Mouse (Mus musculus) limb, embryonic 12.5 days (tissue): ENCODE results near the gene Gm28308. TPM values are rescaled to one million over a fixed set of nuclear protein-coding genes. Genes with fewer than 3 reads are reported as not detected.

Experiments
- ATAC-seq: fragments of 200-750 bp; cut with Nextera tagmentation; 2 replicates; pipeline ENCODE4 v1.8.0; 2017; ENCODE audit warnings: low read depth, moderate TSS enrichment; ENCODE audit not compliant: insufficient number of reproducible peaks, insufficient read depth, low FRiP score, low TSS enrichment
- H3K27ac ChIP-seq: fragments of 300-500 bp; sonication (generic); 2 replicates; pipeline ENCODE4 v1.5.1; 2016; ENCODE audit warnings: mild to moderate bottlenecking, moderate library complexity
- H3K27me3 ChIP-seq: fragments of 300-500 bp; sonication (generic); 2 replicates; pipeline ENCODE4 v1.6.1; 2016; ENCODE audit warnings: mild to moderate bottlenecking, moderate library complexity
- H3K36me3 ChIP-seq: fragments of 300-500 bp; sonication (generic); 2 replicates; pipeline ENCODE4 v1.6.1; 2016; ENCODE audit warnings: mild to moderate bottlenecking, moderate library complexity
- H3K4me1 ChIP-seq: fragments of 300-500 bp; sonication (generic); replicated peaks from 2 replicates; pipeline ENCODE4 v1.6.1; 2016
- H3K4me2 ChIP-seq: fragments of 300-500 bp; sonication (generic); 2 replicates; pipeline ENCODE4 v1.6.1; 2016; ENCODE audit warnings: mild to moderate bottlenecking, moderate library complexity
- H3K4me3 ChIP-seq: fragments of 300-500 bp; sonication (generic); replicated peaks from 2 replicates; pipeline ENCODE4 v1.5.1; 2016; ENCODE audit warnings: mild to moderate bottlenecking
- H3K9ac ChIP-seq: fragments of 300-500 bp; sonication (generic); replicated peaks from 2 replicates; pipeline ENCODE4 v1.6.1; 2016; ENCODE audit warnings: mild to moderate bottlenecking, moderate library complexity
- H3K9me3 ChIP-seq: fragments of 300-500 bp; sonication (generic); 2 replicates; pipeline ENCODE4 v1.6.1; 2016; ENCODE audit warnings: mild to moderate bottlenecking, moderate library complexity
- WGBS: fragments of 180-500 bp; shearing (Covaris S2); methylation state at CpG from one replicate; pipeline ENCODE4 v1.1.7; 2016; 5-methylcytosine and 5-hydroxymethylcytosine counted together
- polyA plus RNA-seq: library from polyadenylated mRNA; unstranded; fragments of >200 nt; fragmentation: Nextera tagmentation; extraction: Ambion mirVana; gene quantifications from 2 replicates; pipeline ENCODE4 v1.2.1, GENCODE M21; 2016

The Gm28308 gene
- polyA plus RNA-seq, 1 experiment from 2014 or later, result not detected

DNA sequence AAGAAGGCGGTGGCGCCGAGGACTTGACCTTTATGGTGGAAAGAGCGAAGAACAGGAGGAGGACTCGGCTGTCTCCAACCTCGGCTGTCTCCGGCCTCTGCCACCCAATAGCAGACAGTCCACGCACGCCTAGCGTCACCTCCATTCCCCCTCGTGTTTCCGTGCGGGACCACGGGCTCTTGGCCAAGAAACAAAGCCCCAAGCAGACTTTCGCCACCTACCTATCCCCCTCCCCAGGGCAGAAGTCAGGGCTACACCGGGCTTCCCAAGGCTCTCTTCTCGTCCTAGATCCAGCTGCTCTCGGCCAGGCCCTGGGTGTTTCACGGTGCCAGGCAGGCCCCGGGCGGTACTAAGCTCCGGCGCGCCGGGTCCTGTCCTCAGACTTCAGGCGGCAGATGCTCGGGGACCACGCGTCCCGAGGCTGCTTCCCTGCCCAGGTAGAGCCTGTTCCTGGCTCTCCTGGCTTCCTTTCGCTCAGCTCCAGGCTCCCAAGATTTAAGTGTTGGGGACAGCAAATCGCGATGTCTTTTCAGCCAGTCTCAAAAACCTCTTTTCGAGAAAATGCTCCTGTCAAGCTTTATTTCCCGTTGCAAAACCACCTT lies 39.7 kb upstream of the Gm28308 start:
- Histone ChIP-seq H3K4me3 (peak overlapping the region; percentile 99), H3K4me2 (peak overlapping the region; percentile 96), H3K9me3 (no peaks in the 10 kb centered on the region), H3K27me3 (peaks cover 37% of the 10 kb centered on the region), H3K27ac (peak overlapping the region; percentile 98), H3K4me1 (peaks cover 35% of the 10 kb centered on the region), H3K9ac (peak overlapping the region; percentile 100), H3K36me3 (peaks cover 32% of the 10 kb centered on the region)
- 2% methylated on average over 35 of the region's 35 CpGs for WGBS
- no peak; the same call in 1 of the 2 replicates for ATAC-seq

- peak overlapping the region; percentile 99 for H3K4me3 ChIP-seq
- H3K9ac ChIP-seq, result peak overlapping the region; percentile 100
- ATAC-seq, result no peak
- H3K4me2 ChIP-seq, result peak overlapping the region; percentile 96
- H3K27ac ChIP-seq, result peak overlapping the region; percentile 98
- peaks cover 35% of the 10 kb centered on the region for H3K4me1 ChIP-seq
- no peaks in the 10 kb centered on the region for H3K9me3 ChIP-seq
- peaks cover 39% of the 10 kb centered on the region for H3K27me3 ChIP-seq
- WGBS, result 3% methylated on average over 24 of the region's 24 CpGs
- peaks cover 32% of the 10 kb centered on the region for H3K36me3 ChIP-seq
Observed at GRCm38 (mm10) chr6:52252016-52252774, 39.1 kb upstream of the Gm28308 start.

- Histone ChIP-seq H3K4me3 (peak overlapping the region; percentile 99), H3K36me3 (peaks cover 32% of the 10 kb centered on the region), H3K9me3 (no peaks in the 10 kb centered on the region), H3K27me3 (peaks cover 36% of the 10 kb centered on the region), H3K27ac (peak overlapping the region; percentile 98), H3K4me1 (peaks cover 35% of the 10 kb centered on the region), H3K9ac (peak overlapping the region; percentile 100), H3K4me2 (peak overlapping the region; percentile 96)
- WGBS, result 5% methylated on average over 7 of the region's 7 CpGs
- no peak for ATAC-seq
Observed at GRCm38 (mm10) chr6:52251177-52251879, 38.2 kb upstream of the Gm28308 start.

DNA sequence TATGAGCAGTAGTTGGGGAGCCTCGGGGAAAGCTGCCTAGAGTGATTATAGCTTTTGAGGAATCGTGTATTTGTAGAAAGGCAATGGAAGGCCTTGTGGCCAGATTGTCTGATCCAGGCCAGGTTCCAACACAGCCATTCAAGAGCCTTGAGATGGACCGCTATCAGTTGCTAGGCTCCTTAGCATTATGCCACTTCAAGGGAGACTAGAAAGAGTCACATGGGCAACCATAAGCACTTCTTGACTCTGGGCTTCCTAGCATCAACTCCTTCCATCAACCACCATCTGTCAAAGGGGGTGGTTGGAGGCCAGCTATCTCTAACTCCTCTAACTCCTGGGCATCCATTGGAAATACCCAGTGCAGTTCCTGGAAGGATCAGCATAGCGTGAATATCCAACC lies 36.7 kb upstream of the Gm28308 start:
- 12% methylated on average over 4 of the region's 4 CpGs for WGBS
- peak overlapping the region; percentile 98 for H3K27ac ChIP-seq

GRCm38 (mm10) chr6:52249415-52249738 lies 36.2 kb upstream of the Gm28308 start:
- H3K4me3 ChIP-seq, result peak overlapping the region; percentile 99

More for the DNA sequence above, 36.7 kb upstream of the Gm28308 start:
- peak overlapping the region; percentile 96 for H3K4me2 ChIP-seq
- H3K36me3 ChIP-seq, result peaks cover 32% of the 10 kb centered on the region
- H3K4me1 ChIP-seq, result peaks cover 35% of the 10 kb centered on the region
- H3K9ac ChIP-seq, result peak overlapping the region; percentile 100
- peak overlapping the region; percentile 99 for H3K4me3 ChIP-seq
- no peak for ATAC-seq
- peaks cover 35% of the 10 kb centered on the region for H3K27me3 ChIP-seq
- no peaks in the 10 kb centered on the region for H3K9me3 ChIP-seq

DNA sequence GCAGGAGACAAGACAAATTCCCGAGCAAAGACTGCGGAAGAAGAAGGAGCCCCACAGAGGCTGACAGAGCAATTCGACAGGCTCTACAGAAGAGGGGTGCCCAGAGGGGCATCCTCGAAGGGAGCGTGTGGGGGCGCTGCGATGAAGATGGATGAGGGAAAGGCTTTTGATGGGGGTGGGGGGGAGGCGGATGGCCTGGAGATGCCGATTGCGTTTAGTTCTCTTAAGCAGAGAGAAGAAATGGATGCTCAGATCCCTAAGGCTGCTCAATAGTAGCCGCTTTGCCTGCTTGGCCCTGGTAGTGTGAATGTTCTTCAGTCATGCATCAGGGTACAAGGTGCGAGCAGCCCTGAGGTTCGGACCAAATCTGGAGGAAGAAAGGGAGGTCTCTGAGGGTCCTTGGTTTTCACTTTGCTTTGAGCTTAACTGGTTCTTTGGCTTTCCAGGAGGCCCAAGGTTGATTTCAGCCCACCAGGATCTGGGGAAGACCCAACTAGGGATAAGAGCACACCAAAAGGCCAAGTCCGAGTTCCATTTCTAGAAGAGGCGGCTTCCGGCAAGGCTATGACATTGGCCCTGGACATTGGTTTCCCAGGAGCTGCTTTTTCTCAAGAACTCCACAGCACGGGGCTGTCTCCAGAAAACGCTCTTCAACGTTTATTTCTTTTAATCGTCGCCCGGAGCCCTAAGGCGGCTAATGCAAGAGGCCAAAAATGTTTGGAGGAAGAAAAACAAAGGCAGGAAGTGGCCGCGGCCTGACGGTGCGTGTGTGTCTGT lies 35.7 kb upstream of the Gm28308 start:
- Histone ChIP-seq H3K36me3 (peaks cover 32% of the 10 kb centered on the region), H3K4me1 (peaks cover 38% of the 10 kb centered on the region), H3K4me3 (peak overlapping the region; percentile 99), H3K9ac (peak overlapping the region; percentile 100), H3K27me3 (peaks cover 35% of the 10 kb centered on the region), H3K9me3 (no peaks in the 10 kb centered on the region), H3K27ac (peak overlapping the region; percentile 98), H3K4me2 (peak overlapping the region; percentile 96)
- WGBS, result 2% methylated on average over 27 of the region's 27 CpGs
- no peak for ATAC-seq

More at GRCm38 (mm10) chr6:52249415-52249738, 36.2 kb upstream of the Gm28308 start:
- Histone ChIP-seq H3K27me3 (peaks cover 35% of the 10 kb centered on the region), H3K9me3 (no peaks in the 10 kb centered on the region), H3K27ac (peak overlapping the region; percentile 98), H3K36me3 (peaks cover 32% of the 10 kb centered on the region), H3K9ac (peak overlapping the region; percentile 100), H3K4me2 (peak overlapping the region; percentile 96), H3K4me1 (peaks cover 35% of the 10 kb centered on the region)
- 2% methylated on average over 16 of the region's 16 CpGs for WGBS
- no peak for ATAC-seq

DNA sequence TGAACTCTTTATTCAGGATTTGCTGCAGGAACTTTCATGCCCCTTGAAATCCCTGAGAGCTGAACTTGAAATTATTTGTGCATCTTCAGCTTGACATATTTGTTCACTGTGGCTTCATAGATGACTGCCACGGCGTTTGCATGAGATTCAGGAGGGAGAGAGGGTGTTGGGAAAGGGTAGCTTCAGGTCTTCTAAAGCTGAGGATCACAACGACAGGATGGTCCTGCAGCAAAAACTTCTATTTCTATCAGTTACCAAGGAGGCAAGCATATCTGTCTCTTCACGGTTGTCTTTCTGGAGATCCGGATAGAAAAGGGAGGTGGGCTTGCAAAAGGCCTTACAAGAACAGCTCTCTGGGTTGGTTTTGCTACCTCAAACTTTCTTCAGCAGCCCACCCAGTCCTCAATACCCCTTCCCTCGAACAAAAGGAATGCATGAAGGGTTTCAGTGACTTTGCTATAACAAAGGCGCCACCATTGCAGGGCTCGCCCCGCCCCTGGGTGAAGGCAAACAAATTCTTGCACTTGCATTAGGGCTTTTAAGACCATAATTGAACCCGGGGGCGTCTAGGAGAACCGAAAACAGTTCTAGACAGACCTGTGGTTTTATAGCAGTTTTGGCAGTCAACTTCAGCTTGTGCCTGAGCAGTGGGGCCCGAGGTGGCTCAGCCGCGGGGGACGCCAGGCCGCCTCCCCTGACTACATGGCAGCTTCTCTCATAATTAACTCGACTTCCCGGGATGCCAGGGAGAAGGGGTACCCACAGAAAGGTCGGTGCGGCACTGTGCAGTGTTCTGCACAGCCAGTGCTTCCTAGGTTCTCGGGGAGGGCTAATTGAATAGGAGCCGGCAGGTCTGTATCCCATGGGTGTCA lies 34.9 kb upstream of the Gm28308 start:
- Histone ChIP-seq H3K4me1 (peaks cover 40% of the 10 kb centered on the region), H3K9me3 (no peaks in the 10 kb centered on the region), H3K4me2 (peak overlapping the region; percentile 96), H3K36me3 (peaks cover 29% of the 10 kb centered on the region), H3K4me3 (peak overlapping the region; percentile 99), H3K9ac (peak overlapping the region; percentile 100), H3K27me3 (peaks cover 34% of the 10 kb centered on the region), H3K27ac (peak overlapping the region; percentile 98)
- WGBS, result under 1% methylated on average over 23 of the region's 23 CpGs
- no peak for ATAC-seq

GRCm38 (mm10) chr6:52246916-52247315 lies 33.8 kb upstream of the Gm28308 start:
- no peak for ATAC-seq
- Histone ChIP-seq H3K4me1 (peaks cover 43% of the 10 kb centered on the region), H3K4me2 (peak overlapping the region; percentile 96)

GRCm38 (mm10) chr6:52246403-52246803 lies 33.3 kb upstream of the Gm28308 start:
- Histone ChIP-seq H3K27me3 (peaks cover 24% of the 10 kb centered on the region), H3K36me3 (peaks cover 17% of the 10 kb centered on the region), H3K9ac (peak overlapping the region; percentile 100), H3K4me2 (peak overlapping the region; percentile 96), H3K9me3 (no peaks in the 10 kb centered on the region), H3K27ac (peak overlapping the region; percentile 100), H3K4me3 (peak overlapping the region; percentile 99), H3K4me1 (peaks cover 48% of the 10 kb centered on the region)
- WGBS, result under 1% methylated on average over 26 of the region's 26 CpGs
- ATAC-seq, result no peak

More at GRCm38 (mm10) chr6:52246916-52247315, 33.8 kb upstream of the Gm28308 start:
- Histone ChIP-seq H3K4me3 (peak overlapping the region; percentile 99), H3K9ac (peak overlapping the region; percentile 100), H3K27ac (peak overlapping the region; percentile 100), H3K36me3 (peaks cover 19% of the 10 kb centered on the region), H3K9me3 (no peaks in the 10 kb centered on the region), H3K27me3 (peaks cover 27% of the 10 kb centered on the region)
- WGBS, result 3% methylated on average over 3 of the region's 3 CpGs

DNA sequence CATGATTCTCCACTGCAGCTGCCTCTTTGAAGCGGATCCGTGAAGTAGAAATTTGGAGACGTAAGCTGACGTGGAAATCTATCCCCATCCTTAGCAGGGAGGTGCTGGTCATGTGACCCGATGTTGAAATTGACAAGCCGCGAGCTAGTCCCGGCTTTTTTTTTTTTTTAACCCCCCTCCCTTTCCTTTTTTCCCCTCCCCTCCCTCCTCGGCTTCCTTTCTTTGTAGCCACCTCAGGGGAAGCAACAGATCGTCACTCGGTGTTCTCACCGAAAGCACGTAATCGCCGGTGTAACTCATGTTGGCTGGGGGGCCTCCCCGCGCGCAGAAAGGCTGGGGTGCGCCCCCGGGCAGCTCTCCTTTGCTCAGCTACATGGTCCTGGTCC lies 32.6 kb upstream of the Gm28308 start, which contains the start of gene Hoxa11:
Gene Hoxa11, minus strand, starts transcription at position 54 of the 386 bp plus-strand sequence.
- H3K27ac ChIP-seq, result peak within 1 kb of the TSS; percentile 100

More for the DNA sequence above, 32.6 kb upstream of the Gm28308 start, which contains the start of gene Hoxa11:
- Histone ChIP-seq H3K4me3 (peak within 1 kb of the TSS; percentile 99), H3K4me1 (peaks cover 51% of the 10 kb centered on the region), H3K36me3 (peaks cover 16% of the 10 kb centered on the region), H3K27me3 (peaks cover 22% of the 10 kb centered on the region), H3K9ac (peak within 1 kb of the TSS; percentile 100), H3K9me3 (no peaks in the 10 kb centered on the region), H3K4me2 (peak within 1 kb of the TSS; percentile 96)
- ATAC-seq, result peak; percentile 35; the same call in 1 of the 2 replicates
- WGBS, result under 1% methylated on average over 20 of the region's 20 CpGs
